Mouse (Mus musculus) forebrain, embryonic 15.5 days (tissue): ENCODE results near the gene Ssna1. TPM values are rescaled to one million over a fixed set of nuclear protein-coding genes. Genes with fewer than 3 reads are reported as not detected.

Experiments used
- ATAC-seq: fragments of 200-750 bp; cut with Nextera tagmentation; replicated peaks from 2 replicates; pipeline ENCODE4 v1.8.0; 2017; ENCODE audit warnings: mild to moderate bottlenecking, moderate TSS enrichment, moderate library complexity
- H3K27ac ChIP-seq: fragments of 300-500 bp; sonication (generic); replicated peaks from 2 replicates; pipeline ENCODE4 v1.5.1; 2015; ENCODE audit warnings: mild to moderate bottlenecking, inconsistent platforms
- H3K27me3 ChIP-seq: fragments of 300-500 bp; sonication (generic); 2 replicates; pipeline ENCODE4 v1.6.1; 2015; ENCODE audit warnings: inconsistent platforms
- H3K36me3 ChIP-seq: fragments of 300-500 bp; sonication (generic); 2 replicates; pipeline ENCODE4 v1.6.1; 2015; ENCODE audit warnings: mild to moderate bottlenecking, inconsistent platforms
- H3K4me1 ChIP-seq: fragments of 300-500 bp; sonication (generic); 2 replicates; pipeline ENCODE4 v1.6.1; 2015; ENCODE audit warnings: inconsistent platforms
- H3K4me2 ChIP-seq: fragments of 300-500 bp; sonication (generic); replicated peaks from 2 replicates; pipeline ENCODE4 v1.6.1; 2015; ENCODE audit warnings: mild to moderate bottlenecking, inconsistent platforms
- H3K4me3 ChIP-seq: fragments of 300-500 bp; sonication (generic); 2 replicates; pipeline ENCODE4 v1.5.1; 2015; ENCODE audit warnings: mild to moderate bottlenecking, inconsistent platforms
- H3K9ac ChIP-seq: fragments of 300-500 bp; sonication (generic); replicated peaks from 2 replicates; pipeline ENCODE4 v1.6.1; 2015; ENCODE audit warnings: mild to moderate bottlenecking, inconsistent platforms
- H3K9me3 ChIP-seq: fragments of 300-500 bp; sonication (generic); 2 replicates; pipeline ENCODE4 v1.6.1; 2016; ENCODE audit warnings: inconsistent platforms
- WGBS: fragments of 180-500 bp; shearing (Covaris S2); methylation state at CpG from one replicate; pipeline ENCODE4 v1.1.7; 2015; ENCODE audit warnings: mixed read lengths; 5-methylcytosine and 5-hydroxymethylcytosine counted together
- polyA plus RNA-seq: library from polyadenylated mRNA; unstranded; fragments of >200 nt; fragmentation: Nextera tagmentation; extraction: Ambion mirVana; gene quantifications from 2 replicates; pipeline ENCODE4 v1.2.1, GENCODE M21; 2015

Ssna1 gene
- polyA plus RNA-seq, 1 experiment from 2014 or later: 209 TPM

GRCm38 (mm10) chr2:25288734-25289345, 16.6 kb upstream of the Ssna1 start:
- WGBS: 80% methylated on average over 7 of the region's 7 CpGs
- Histone ChIP-seq H3K9me3 (no peaks in the 10 kb centered on the region), H3K27me3 (peaks cover 59% of the 10 kb centered on the region), H3K4me1 (peaks cover 34% of the 10 kb centered on the region), H3K36me3 (peaks cover 23% of the 10 kb centered on the region), H3K27ac (no peak overlapping the region), H3K4me3 (no peak overlapping the region), H3K9ac (no peak overlapping the region), H3K4me2 (no peak overlapping the region)
- ATAC-seq: no peak

- peaks cover 30% of the 10 kb centered on the region for H3K36me3 ChIP-seq
- peaks cover 52% of the 10 kb centered on the region for H3K27me3 ChIP-seq
- no peaks in the 10 kb centered on the region for H3K9me3 ChIP-seq
- H3K4me3 ChIP-seq: no peak within 1 kb of the TSS
- no peak within 1 kb of the TSS for H3K27ac ChIP-seq
- 82% methylated on average over 6 of the region's 6 CpGs for WGBS
- H3K9ac ChIP-seq: no peak within 1 kb of the TSS
- no peak for ATAC-seq
- peaks cover 34% of the 10 kb centered on the region for H3K4me1 ChIP-seq
- H3K4me2 ChIP-seq: no peak within 1 kb of the TSS
Observed at GRCm38 (mm10) chr2:25287927-25288649, 15.8 kb upstream of the Ssna1 start, which contains the start of gene Tmem210. Gene Tmem210, plus strand, starts transcription at chr2:25288145.

DNA sequence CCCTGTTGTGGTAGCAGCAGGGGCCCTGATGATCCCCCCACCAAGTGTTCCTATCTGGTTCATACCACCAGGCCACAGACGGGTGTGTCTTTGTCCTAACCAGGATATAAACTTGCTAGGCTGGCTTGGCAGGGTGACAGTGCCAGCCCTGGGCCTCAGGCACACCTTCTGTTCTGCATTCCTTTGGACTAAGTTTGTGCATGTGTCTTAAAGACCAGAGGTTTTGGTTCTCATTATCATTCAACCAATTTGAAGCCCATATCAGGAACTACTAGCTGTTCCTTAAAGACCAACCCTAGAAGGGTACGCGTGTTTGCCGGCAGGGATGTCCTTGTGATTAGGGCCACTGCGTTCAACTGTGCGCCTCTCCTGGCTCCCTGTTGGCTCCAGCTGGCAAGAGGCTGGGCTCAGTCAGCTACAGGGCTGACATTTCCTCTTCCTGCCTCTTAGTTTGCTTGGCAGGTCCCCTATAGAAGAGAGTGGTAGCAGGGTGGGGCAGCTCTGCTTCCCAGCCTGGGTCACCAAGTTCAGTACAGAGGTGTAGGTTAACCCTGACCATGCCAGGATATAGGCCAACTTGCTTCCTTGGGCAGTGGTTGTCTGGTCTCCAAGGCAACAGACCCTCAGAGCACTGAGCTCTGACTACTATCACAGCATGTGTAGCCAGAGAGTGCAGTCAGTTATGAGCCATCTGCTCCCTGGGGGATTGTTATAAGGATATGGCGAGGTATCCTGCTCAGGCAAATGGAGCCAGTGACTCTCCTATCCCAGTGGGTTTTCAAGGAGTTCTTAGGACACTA, 14.8 kb upstream of the Ssna1 start:
- 59% methylated on average over 7 of the region's 7 CpGs for WGBS
- H3K27me3 ChIP-seq: peaks cover 41% of the 10 kb centered on the region

DNA sequence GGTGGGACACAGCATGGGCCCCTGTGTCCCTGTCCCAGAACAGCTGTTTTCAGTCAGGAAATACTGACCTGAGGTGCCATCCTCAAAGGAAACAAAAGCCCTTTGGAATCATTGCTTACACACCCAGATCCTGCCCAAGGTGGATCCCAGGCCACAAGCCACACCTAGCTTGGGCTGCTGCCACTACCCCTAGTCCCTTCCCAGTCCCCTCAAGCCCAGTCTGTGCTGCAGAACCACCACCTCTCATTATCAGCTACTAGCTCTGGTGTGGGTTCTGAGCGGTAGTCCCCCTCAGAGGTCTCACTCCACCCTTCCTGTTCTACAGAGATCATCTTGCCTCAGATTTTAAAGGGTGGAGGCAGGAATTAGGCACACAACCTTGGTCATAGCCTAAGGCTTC, 14.1 kb upstream of the Ssna1 start:
- no peak overlapping the region for H3K4me2 ChIP-seq
- no peak for ATAC-seq
- peaks cover 34% of the 10 kb centered on the region for H3K27me3 ChIP-seq
- no peaks in the 10 kb centered on the region for H3K9me3 ChIP-seq
- no peak overlapping the region for H3K9ac ChIP-seq
- peaks cover 44% of the 10 kb centered on the region for H3K36me3 ChIP-seq
- H3K4me1 ChIP-seq: peaks cover 21% of the 10 kb centered on the region
- H3K27ac ChIP-seq: no peak overlapping the region
- 93% methylated on average over 1 of the region's 1 CpGs for WGBS
- H3K4me3 ChIP-seq: no peak overlapping the region

More for the DNA sequence above, 14.8 kb upstream of the Ssna1 start:
- Histone ChIP-seq H3K36me3 (peaks cover 40% of the 10 kb centered on the region), H3K9ac (no peak overlapping the region), H3K4me1 (peaks cover 26% of the 10 kb centered on the region), H3K27ac (no peak overlapping the region), H3K4me3 (no peak overlapping the region), H3K9me3 (no peaks in the 10 kb centered on the region), H3K4me2 (no peak overlapping the region)
- no peak for ATAC-seq

DNA sequence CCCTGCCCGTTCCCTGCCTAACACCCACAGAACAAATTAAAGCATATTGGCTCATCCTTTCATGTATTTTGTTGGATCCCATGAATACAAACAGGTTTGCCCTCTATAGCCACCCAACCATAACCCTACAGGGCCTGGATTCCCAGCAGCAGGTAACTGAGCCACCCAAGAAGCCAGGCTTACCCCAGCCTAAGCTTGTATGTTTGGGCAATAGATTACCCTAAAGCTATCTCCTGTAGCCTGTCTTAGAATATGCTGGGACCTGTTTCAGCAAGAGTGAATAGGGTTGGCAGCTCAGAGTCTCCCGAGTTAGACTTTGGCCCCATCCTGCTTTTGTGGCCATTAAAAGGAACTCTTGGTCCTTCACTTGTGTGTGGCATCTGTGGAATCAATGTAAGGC, 13.3 kb upstream of the Ssna1 start:
- H3K4me3 ChIP-seq: no peak overlapping the region
- H3K27ac ChIP-seq: no peak overlapping the region
- no peak overlapping the region for H3K4me2 ChIP-seq
- H3K4me1 ChIP-seq: peaks cover 13% of the 10 kb centered on the region
- H3K9me3 ChIP-seq: no peaks in the 10 kb centered on the region
- H3K27me3 ChIP-seq: peaks cover 26% of the 10 kb centered on the region
- no peak for ATAC-seq
- no peak overlapping the region for H3K9ac ChIP-seq
- WGBS: 94% methylated on average over 2 of the region's 2 CpGs
- peaks cover 52% of the 10 kb centered on the region for H3K36me3 ChIP-seq

DNA sequence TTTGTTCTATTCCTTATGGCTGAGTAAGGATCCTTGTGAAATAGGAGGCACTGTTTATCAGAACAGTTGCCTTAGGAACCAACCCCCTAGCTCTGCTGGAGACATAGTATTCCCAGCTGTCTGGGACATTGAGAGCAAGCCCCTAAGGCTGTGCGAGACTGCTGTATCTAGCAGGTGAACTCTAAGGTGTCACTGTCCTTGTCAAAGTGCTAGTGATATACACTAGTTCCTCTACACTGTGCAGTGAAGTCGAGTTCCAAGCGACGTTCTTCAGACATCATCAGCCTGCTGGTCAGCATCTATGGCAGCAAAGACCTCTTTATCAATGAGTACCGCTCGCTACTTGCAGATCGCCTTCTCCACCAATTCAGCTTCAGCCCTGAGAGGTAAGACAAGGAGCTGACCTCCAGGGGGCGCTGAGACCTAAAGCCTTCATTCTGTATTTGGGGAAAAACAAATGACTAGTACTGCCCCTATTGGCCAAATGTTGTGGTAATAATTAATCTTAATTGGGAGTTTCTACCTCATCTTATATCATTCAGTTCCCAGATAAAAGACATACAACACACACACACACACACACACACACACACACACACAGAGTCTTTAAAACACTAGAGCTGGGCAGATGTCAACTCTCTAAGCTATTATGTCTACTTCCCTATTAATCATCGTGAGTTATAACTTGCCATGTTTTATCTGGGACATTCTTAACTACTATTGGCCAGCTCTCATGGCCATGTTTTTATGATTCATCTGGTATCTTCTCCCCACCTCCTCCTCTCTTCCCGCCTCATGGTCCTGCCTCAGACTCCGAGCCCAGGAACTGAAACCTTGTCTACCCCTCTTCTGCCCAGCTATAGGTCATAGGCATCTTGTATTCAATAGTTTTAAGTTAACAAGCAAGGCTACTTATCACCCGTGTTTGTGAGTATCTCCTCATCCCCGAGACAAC, 7.0 kb upstream of the Ssna1 start:
- Histone ChIP-seq H3K9me3 (no peaks in the 10 kb centered on the region), H3K36me3 (peaks cover 96% of the 10 kb centered on the region), H3K4me2 (no peak overlapping the region), H3K27me3 (no peaks in the 10 kb centered on the region), H3K4me3 (no peak overlapping the region), H3K9ac (no peak overlapping the region), H3K27ac (no peak overlapping the region), H3K4me1 (peaks cover 1% of the 10 kb centered on the region)
- ATAC-seq: peak; percentile 57; the same call in 1 of the 2 replicates
- 62% methylated on average over 13 of the region's 13 CpGs for WGBS

- H3K4me1 ChIP-seq: peaks cover 32% of the 10 kb centered on the region
- peak overlapping the region; percentile 74 for H3K4me3 ChIP-seq
- no peaks in the 10 kb centered on the region for H3K27me3 ChIP-seq
- H3K9ac ChIP-seq: peak overlapping the region; percentile 68
- peak overlapping the region; percentile 93 for H3K4me2 ChIP-seq
- 0 out of 2 replicates have a peak overlapping the region, but pooled peaks have one; percentile 4 for H3K27ac ChIP-seq
- ATAC-seq: 0 out of 2 replicates have a peak, but pooled peaks have one; percentile 1
- H3K9me3 ChIP-seq: no peaks in the 10 kb centered on the region
- peaks cover 64% of the 10 kb centered on the region for H3K36me3 ChIP-seq
- WGBS: 40% methylated on average over 16 of the region's 16 CpGs
Observed at GRCm38 (mm10) chr2:25273010-25273409, 772 bp upstream of the Ssna1 start.

GRCm38 (mm10) chr2:25272515-25272914, 277 bp upstream of the Ssna1 start:
- Histone ChIP-seq H3K4me3 (peak overlapping the region; percentile 74), H3K4me1 (peaks cover 37% of the 10 kb centered on the region), H3K27me3 (no peaks in the 10 kb centered on the region), H3K4me2 (peak overlapping the region; percentile 93), H3K9me3 (no peaks in the 10 kb centered on the region), H3K36me3 (peaks cover 60% of the 10 kb centered on the region), H3K27ac (peak overlapping the region; percentile 66), H3K9ac (peak overlapping the region; percentile 68)
- under 1% methylated on average over 29 of the region's 29 CpGs for WGBS
- peak; percentile 75 for ATAC-seq

- 69% methylated on average over 4 of the region's 4 CpGs for WGBS
- no peak overlapping the region for H3K4me2 ChIP-seq
Observed at GRCm38 (mm10) chr2:25267746-25268309, 4.4 kb downstream of the Ssna1 start.

GRCm38 (mm10) chr2:25267241-25267640, 5.0 kb downstream of the Ssna1 start:
- peaks cover 21% of the 10 kb centered on the region for H3K36me3 ChIP-seq
- no peak for ATAC-seq
- peaks cover 67% of the 10 kb centered on the region for H3K4me1 ChIP-seq
- 0 out of 2 replicates have a peak overlapping the region, but pooled peaks have one; percentile 9 for H3K27ac ChIP-seq
- no peaks in the 10 kb centered on the region for H3K9me3 ChIP-seq
- H3K27me3 ChIP-seq: peaks cover 15% of the 10 kb centered on the region; the same call in 1 of the 2 replicates
- peak overlapping the region; percentile 10; the same call in 1 of the 2 replicates for H3K9ac ChIP-seq
- no peak overlapping the region for H3K4me3 ChIP-seq
- H3K4me2 ChIP-seq: peak overlapping the region; percentile 98; the same call in 1 of the 2 replicates

More at GRCm38 (mm10) chr2:25267746-25268309, 4.4 kb downstream of the Ssna1 start:
- ATAC-seq: no peak
- peaks cover 68% of the 10 kb centered on the region for H3K4me1 ChIP-seq
- H3K36me3 ChIP-seq: peaks cover 21% of the 10 kb centered on the region
- no peak overlapping the region for H3K4me3 ChIP-seq
- peaks cover 15% of the 10 kb centered on the region; the same call in 1 of the 2 replicates for H3K27me3 ChIP-seq
- no peaks in the 10 kb centered on the region for H3K9me3 ChIP-seq
- H3K9ac ChIP-seq: no peak overlapping the region
- no peak overlapping the region for H3K27ac ChIP-seq

GRCm38 (mm10) chr2:25266720-25267119, 5.5 kb downstream of the Ssna1 start:
- Histone ChIP-seq H3K4me2 (peak overlapping the region; percentile 98), H3K4me1 (peaks cover 72% of the 10 kb centered on the region), H3K4me3 (no peak overlapping the region), H3K9me3 (no peaks in the 10 kb centered on the region), H3K36me3 (peaks cover 21% of the 10 kb centered on the region), H3K9ac (peak overlapping the region; percentile 23; the same call in 1 of the 2 replicates), H3K27ac (peak overlapping the region; percentile 9; the same call in 1 of the 2 replicates), H3K27me3 (peaks cover 15% of the 10 kb centered on the region; the same call in 1 of the 2 replicates)
- 29% methylated on average over 2 of the region's 2 CpGs for WGBS
- ATAC-seq: no peak
